In genomic region chr3:95930471-95930789, GRCm38 (mm10) we compare ENCODE assay signal across 8 mouse cellular contexts. TPM values are rescaled to one million over a fixed set of nuclear protein-coding genes. Genes with fewer than 3 reads are reported as not detected.
DNase-seq lines count a peak whose midpoint lies in the region; ATAC-seq and TF ChIP-seq lines count a peak whose summit lies in the region.

No protein-coding gene starts in this region.

- H3K27me3 ChIP-seq in spleen, adult 2 months (ENCODE audit: control insufficient read depth, insufficient read depth, low read length): no peaks in the 10 kb centered on the region
- H3K27me3 ChIP-seq in liver, adult 2 months (ENCODE audit: control insufficient read depth, insufficient read depth, low read length): no peaks in the 10 kb centered on the region
- H3K27me3 ChIP-seq in stomach, embryonic 16.5 days (ENCODE audit: control insufficient read depth, insufficient read depth, low read length): no peaks in the 10 kb centered on the region

- H3K9me3 ChIP-seq in stomach, embryonic 16.5 days (replicated peaks; ENCODE audit: control insufficient read depth, low read length): no peaks in the 10 kb centered on the region

- H3K27ac ChIP-seq in spleen, adult 2 months (ENCODE audit: insufficient read depth, low read length): no peak overlapping the region
- no peak overlapping the region for H3K27ac ChIP-seq in liver, adult 2 months (replicated peaks; ENCODE audit: insufficient read depth, low read depth, low read length)
- peak overlapping the region; percentile 94 for H3K27ac ChIP-seq in stomach, embryonic 16.5 days (ENCODE audit: low read length)

- peaks cover 4% of the 10 kb centered on the region; the same call in 1 of the 2 replicates for H3K79me2 ChIP-seq in liver, adult 2 months (ENCODE audit: control insufficient read depth, insufficient read depth, low read length)

- 2% methylated on average over 5 of the region's 5 CpGs for WGBS in spleen, adult 2 months
- 11% methylated on average over 5 of the region's 5 CpGs for WGBS in liver, adult 2 months
- WGBS in stomach, embryonic 16.5 days: 1% methylated on average over 5 of the region's 5 CpGs

- H3K36me3 ChIP-seq in spleen, adult 2 months (ENCODE audit: control insufficient read depth, insufficient read depth, low read length): peaks cover 12% of the 10 kb centered on the region
- peaks cover 6% of the 10 kb centered on the region for H3K36me3 ChIP-seq in liver, adult 2 months (ENCODE audit: control insufficient read depth, insufficient read depth, low read length)
- peaks cover 6% of the 10 kb centered on the region; the same call in 1 of the 2 replicates for H3K36me3 ChIP-seq in stomach, embryonic 16.5 days (ENCODE audit: control insufficient read depth, insufficient read depth, low read length)

- TF ChIP-seq CTCF in spleen, adult 2 months (IDR thresholded peaks at IDR 0.05; ENCODE audit: extremely low read depth, insufficient read depth, insufficient read length, insufficient replicate concordance): no peak
- TF ChIP-seq CTCF in liver, adult 2 months (IDR thresholded peaks at IDR 0.05; ENCODE audit: low read depth, low read length): no peak

- no peak for TF ChIP-seq POLR2A in spleen, adult 2 months (IDR thresholded peaks at IDR 0.05; ENCODE audit: low read depth, low read length)
- TF ChIP-seq POLR2A in liver, adult 2 months (IDR thresholded peaks at IDR 0.05; ENCODE audit: extremely low read depth, insufficient read depth, low read length): no peak

- H3K4me3 ChIP-seq in spleen, adult 2 months (ENCODE audit: extremely low read depth, insufficient read depth, insufficient read length): peak overlapping the region; percentile 86
- peak overlapping the region; percentile 91 for H3K4me3 ChIP-seq in liver, adult 2 months (ENCODE audit: insufficient read depth, low read depth, low read length)
- H3K4me3 ChIP-seq in stomach, embryonic 16.5 days (replicated peaks; ENCODE audit: low read length): peak overlapping the region; percentile 97

- peak overlapping the region; percentile 89 for H3K9ac ChIP-seq in liver, adult 2 months (ENCODE audit: low read depth, low read length)
- peak overlapping the region; percentile 96 for H3K9ac ChIP-seq in stomach, embryonic 16.5 days (ENCODE audit: low read length)

- no peaks in the 10 kb centered on the region for H3K4me1 ChIP-seq in spleen, adult 2 months (ENCODE audit: control insufficient read depth, insufficient read depth, insufficient read length)
- H3K4me1 ChIP-seq in liver, adult 2 months (ENCODE audit: control insufficient read depth, insufficient read depth, low read length): peaks cover 2% of the 10 kb centered on the region
- peaks cover 4% of the 10 kb centered on the region; the same call in 1 of the 2 replicates for H3K4me1 ChIP-seq in stomach, embryonic 16.5 days (ENCODE audit: control insufficient read depth, insufficient read depth, low read length)

- peak; percentile 10; the same call in 1 of the 2 replicates for ATAC-seq in erythroblast, adult 5-6 weeks (replicated peaks; ENCODE audit: low FRiP score, poor library complexity, severe bottlenecking)
- no peak for ATAC-seq in stomach, embryonic 16.5 days (ENCODE audit: insufficient read depth, low FRiP score)

- DNase-seq in spleen, adult 2 months (ENCODE audit: low read depth in 1 of 2, low spot score in 2 of 2): no peak
- no peak for DNase-seq in spleen, adult 18-20 months
- DNase-seq in liver, adult 2 months (ENCODE audit: extremely low read depth, low read depth, low spot score): peak; percentile 6
- no peak for DNase-seq in ovary, postnatal 10 days (ENCODE audit: low spot score)
- no peak for DNase-seq in adrenal gland, adult 2 months
- DNase-seq in left cerebral cortex, adult 9 months (ENCODE audit: low spot score in 2 of 2): no peak

- peak overlapping the region; percentile 78 for H3K4me2 ChIP-seq in stomach, embryonic 16.5 days (ENCODE audit: low read depth, low read length)

RNA-seq across cellular contexts. Expression of gene Anp32e, which starts 1.4 kb away (rescaled TPM):
- 12.7 and 21.2 TPM in 2 replicates for polyA plus RNA-seq in spleen, adult 2 months (2012; rRNA removed)
- total RNA-seq in erythroblast, adult 5-6 weeks (2015; ENCODE audit: low replicate concordance): 37.6 and 46.3 TPM in 2 replicates
- 212 and 278 TPM in 2 replicates for total RNA-seq in erythroblast, adult 5-6 weeks (2017; ENCODE audit: low replicate concordance)
- 8.5 and 11.7 TPM in 2 replicates for total RNA-seq in liver, adult 2 months (2014; rRNA removed)
- polyA plus RNA-seq in liver, adult 2 months (2012; rRNA removed): 3.7 and 3.8 TPM in 2 replicates
- polyA plus RNA-seq in stomach, embryonic 16.5 days (2015; fragmentation: Nextera tagmentation; extraction: Ambion mirVana): 156 and 167 TPM in 2 replicates
- total RNA-seq in adrenal gland, adult 2 months (2021): 10 to 100 TPM; 81.0 to 98.6 TPM
- 5.8 and 7.4 TPM in 2 replicates for polyA plus RNA-seq in adrenal gland, adult 2 months (2012; rRNA removed)

RNA-seq across cellular contexts. Expression of gene Car14, which starts 25.9 kb away (rescaled TPM):
- 0.50 TPM in 1 of 2 replicates, not detected in the other for polyA plus RNA-seq in spleen, adult 2 months (2012; rRNA removed)
- total RNA-seq in erythroblast, adult 5-6 weeks (2015; ENCODE audit: low replicate concordance): not detected in 2 replicates
- not detected in 2 replicates for total RNA-seq in erythroblast, adult 5-6 weeks (2017; ENCODE audit: low replicate concordance)
- total RNA-seq in liver, adult 2 months (2014; rRNA removed): 24.5 and 35.6 TPM in 2 replicates
- 47.9 and 56.8 TPM in 2 replicates for polyA plus RNA-seq in liver, adult 2 months (2012; rRNA removed)
- 2.4 and 2.9 TPM in 2 replicates for polyA plus RNA-seq in stomach, embryonic 16.5 days (2015; fragmentation: Nextera tagmentation; extraction: Ambion mirVana)
- 1 to 10 TPM; 1.7 to 7.3 TPM for total RNA-seq in adrenal gland, adult 2 months (2021)
- 1.0 and 1.2 TPM in 2 replicates for polyA plus RNA-seq in adrenal gland, adult 2 months (2012; rRNA removed)

RNA-seq across cellular contexts. Expression of gene Aph1a, which starts 36.7 kb away (rescaled TPM):
- polyA plus RNA-seq in spleen, adult 2 months (2012; rRNA removed): 100 and 174 TPM in 2 replicates
- total RNA-seq in erythroblast, adult 5-6 weeks (2015; ENCODE audit: low replicate concordance): 8.8 and 13.1 TPM in 2 replicates
- total RNA-seq in erythroblast, adult 5-6 weeks (2017; ENCODE audit: low replicate concordance): 6.1 and 9.8 TPM in 2 replicates
- 36.2 and 43.2 TPM in 2 replicates for total RNA-seq in liver, adult 2 months (2014; rRNA removed)
- polyA plus RNA-seq in liver, adult 2 months (2012; rRNA removed): 181 and 255 TPM in 2 replicates
- 33.9 and 34.6 TPM in 2 replicates for polyA plus RNA-seq in stomach, embryonic 16.5 days (2015; fragmentation: Nextera tagmentation; extraction: Ambion mirVana)
- 100 to 1,000 TPM in 1 of 2 experiments, 10 to 100 TPM in 1; 76.0 to 135 TPM for total RNA-seq in adrenal gland, adult 2 months (2021)
- polyA plus RNA-seq in adrenal gland, adult 2 months (2012; rRNA removed): 789 and 930 TPM in 2 replicates

RNA-seq across cellular contexts. Expression of gene BC028528, which starts 38.6 kb away (rescaled TPM):
- polyA plus RNA-seq in spleen, adult 2 months (2012; rRNA removed): 11.5 and 12.7 TPM in 2 replicates
- total RNA-seq in erythroblast, adult 5-6 weeks (2015; ENCODE audit: low replicate concordance): 19.0 and 37.9 TPM in 2 replicates
- 7.0 and 15.9 TPM in 2 replicates for total RNA-seq in erythroblast, adult 5-6 weeks (2017; ENCODE audit: low replicate concordance)
- total RNA-seq in liver, adult 2 months (2014; rRNA removed): 3.7 and 5.3 TPM in 2 replicates
- 0.72 and 0.98 TPM in 2 replicates for polyA plus RNA-seq in liver, adult 2 months (2012; rRNA removed)
- polyA plus RNA-seq in stomach, embryonic 16.5 days (2015; fragmentation: Nextera tagmentation; extraction: Ambion mirVana): 28.8 and 30.0 TPM in 2 replicates
- 10 to 100 TPM; 13.0 to 15.2 TPM for total RNA-seq in adrenal gland, adult 2 months (2021)
- polyA plus RNA-seq in adrenal gland, adult 2 months (2012; rRNA removed): 1.8 TPM in 2 replicates

RNA-seq across cellular contexts. Expression of gene Ciart, which starts 48.4 kb away (rescaled TPM):
- 3.3 and 3.8 TPM in 2 replicates for polyA plus RNA-seq in spleen, adult 2 months (2012; rRNA removed)
- not detected in 2 replicates for total RNA-seq in erythroblast, adult 5-6 weeks (2015; ENCODE audit: low replicate concordance)
- not detected in 2 replicates for total RNA-seq in erythroblast, adult 5-6 weeks (2017; ENCODE audit: low replicate concordance)
- 9.2 and 19.5 TPM in 2 replicates for total RNA-seq in liver, adult 2 months (2014; rRNA removed)
- 1.4 and 1.7 TPM in 2 replicates for polyA plus RNA-seq in liver, adult 2 months (2012; rRNA removed)
- 3.8 and 5.2 TPM in 2 replicates for polyA plus RNA-seq in stomach, embryonic 16.5 days (2015; fragmentation: Nextera tagmentation; extraction: Ambion mirVana)
- total RNA-seq in adrenal gland, adult 2 months (2021): 1 to 10 TPM; 1.6 to 1.9 TPM
- polyA plus RNA-seq in adrenal gland, adult 2 months (2012; rRNA removed): 2.4 and 4.0 TPM in 2 replicates

Comparison
In these comparisons a context has a peak if more than half of its experiments do, and no peak if none do; other contexts are left out.
1. RNA of gene Car14, which starts 25.9 kb away (polyA plus RNA-seq): 47.9 to 56.8 TPM in liver, adult 2 months; 2.4 to 2.9 TPM in stomach, embryonic 16.5 days, 1.0 to 1.2 TPM in adrenal gland, adult 2 months and 0.50 TPM in spleen, adult 2 months; every median in the first group is over 10 times any median in the second.
2. Peak in every context shown above with its lines, with median percentiles within 50 percentile points of each other: H3K4me3 ChIP-seq.